Mouse (Mus musculus) midbrain, postnatal 0 days (tissue): Measurements from ENCODE around the gene 1700069L16Rik. TPM values are rescaled to one million over a fixed set of nuclear protein-coding genes. Genes with fewer than 3 reads are reported as not detected.

ENCODE experiments used
- ATAC-seq: fragments of 200-750 bp; cut with Nextera tagmentation; 2 replicates; pipeline ENCODE4 v1.8.0; 2017; ENCODE audit warnings: moderate number of reproducible peaks, mild to moderate bottlenecking, moderate TSS enrichment, moderate library complexity; ENCODE audit not compliant: low FRiP score
- DNase-seq: peaks from one replicate; pipeline ENCODE4 v3.0.0-alpha.2; 2015; ENCODE audit warnings: low spot score
- H3K27ac ChIP-seq: fragments of 300-500 bp; sonication (generic); 2 replicates; pipeline ENCODE4 v1.5.1; 2014; ENCODE audit warnings: low read depth, mild to moderate bottlenecking, low read length, mixed read lengths
- H3K27me3 ChIP-seq: fragments of 300-500 bp; sonication (generic); 2 replicates; pipeline ENCODE4 v1.6.1; 2014; ENCODE audit warnings: low read length, control low read depth, mixed read lengths; ENCODE audit not compliant: insufficient read depth
- H3K36me3 ChIP-seq: fragments of 300-500 bp; sonication (generic); 2 replicates; pipeline ENCODE4 v1.6.1; 2014; ENCODE audit warnings: low read length, control low read depth, mixed read lengths; ENCODE audit not compliant: insufficient read depth
- H3K4me1 ChIP-seq: fragments of 300-500 bp; sonication (generic); 2 replicates; pipeline ENCODE4 v1.6.1; 2014; ENCODE audit warnings: mild to moderate bottlenecking, control low read depth, antibody characterized with exemption, low read length, mixed read lengths; ENCODE audit not compliant: insufficient read depth
- H3K4me2 ChIP-seq: fragments of 300-500 bp; sonication (generic); 2 replicates; pipeline ENCODE4 v1.6.1; 2014; ENCODE audit warnings: low read depth, mild to moderate bottlenecking, low read length, mixed read lengths; ENCODE audit not compliant: poor library complexity, severe bottlenecking
- H3K4me3 ChIP-seq: fragments of 300-500 bp; sonication (generic); 2 replicates; pipeline ENCODE4 v1.5.1; 2014; ENCODE audit warnings: low read depth, mild to moderate bottlenecking, low read length, moderate library complexity
- H3K9ac ChIP-seq: fragments of 300-500 bp; sonication (generic); replicated peaks from 2 replicates; pipeline ENCODE4 v1.6.1; 2014; ENCODE audit warnings: mild to moderate bottlenecking, low read length, moderate library complexity, mixed read lengths; ENCODE audit not compliant: poor library complexity, severe bottlenecking
- H3K9me3 ChIP-seq: fragments of 300-500 bp; sonication (generic); 2 replicates; pipeline ENCODE4 v1.6.1; 2016; ENCODE audit warnings: low read length, control low read depth
- CTCF ChIP-seq: IDR thresholded peaks from 2 replicates; pipeline ENCODE4 v1.5.1; 2016; ENCODE audit warnings: antibody characterized with exemption, mild to moderate bottlenecking
- WGBS: fragments of 180-500 bp; shearing (Covaris S2); extraction: QIAGEN DNeasy Blood & Tissue Kit; methylation state at CpG from one replicate; pipeline ENCODE4 v1.1.7; 2014; 5-methylcytosine and 5-hydroxymethylcytosine counted together
- polyA plus RNA-seq: library from polyadenylated mRNA; unstranded; fragments of >200 nt; fragmentation: Nextera tagmentation; extraction: Ambion mirVana; gene quantifications from 2 replicates; pipeline ENCODE4 v1.2.1, GENCODE M21; 2015
- total RNA-seq: library from RNA; depleted of rRNA; stranded (reverse); fragments of >200 nt; gene quantifications from 2 replicates; pipeline ENCODE4 v1.2.3, GENCODE M21; 2014

The 1700069L16Rik gene
- total and polyA plus RNA-seq, 2 experiments from 2014 or later, result not detected

DNA sequence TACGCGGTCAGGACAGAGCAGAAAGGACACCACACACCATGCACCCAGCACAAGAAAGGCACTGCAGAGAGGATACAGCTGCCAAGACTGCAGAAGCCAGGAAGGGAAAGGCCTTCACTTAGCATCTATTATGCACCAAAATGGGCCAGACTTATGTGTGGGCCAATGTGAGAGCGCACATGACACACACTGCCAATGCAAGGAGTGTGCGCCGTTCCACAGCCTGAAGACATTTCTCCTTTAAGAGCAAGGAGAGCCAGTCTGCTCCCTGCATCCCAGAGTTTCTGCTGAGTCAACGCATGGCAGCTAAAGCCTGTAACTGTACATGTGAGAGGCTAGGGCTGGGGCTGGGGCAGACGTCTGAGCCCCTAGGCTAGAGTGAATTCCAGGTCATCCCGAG, 44.2 kb upstream of the 1700069L16Rik start:
- H3K9me3 ChIP-seq, result no peaks in the 10 kb centered on the region
- DNase-seq, result no peak
- no peak overlapping the region for H3K4me2 ChIP-seq
- no peak overlapping the region for H3K4me3 ChIP-seq
- no peak for TF ChIP-seq CTCF
- ATAC-seq, result no peak
- H3K4me1 ChIP-seq, result peaks cover 9% of the 10 kb centered on the region; the same call in 1 of the 2 replicates
- H3K27ac ChIP-seq, result no peak overlapping the region
- H3K9ac ChIP-seq, result no peak overlapping the region
- 92% methylated on average over 8 of the region's 8 CpGs for WGBS
- H3K36me3 ChIP-seq, result 0 out of 2 replicates have a peak, but pooled peaks cover 4% of the 10 kb centered on the region
- no peaks in the 10 kb centered on the region for H3K27me3 ChIP-seq

DNA sequence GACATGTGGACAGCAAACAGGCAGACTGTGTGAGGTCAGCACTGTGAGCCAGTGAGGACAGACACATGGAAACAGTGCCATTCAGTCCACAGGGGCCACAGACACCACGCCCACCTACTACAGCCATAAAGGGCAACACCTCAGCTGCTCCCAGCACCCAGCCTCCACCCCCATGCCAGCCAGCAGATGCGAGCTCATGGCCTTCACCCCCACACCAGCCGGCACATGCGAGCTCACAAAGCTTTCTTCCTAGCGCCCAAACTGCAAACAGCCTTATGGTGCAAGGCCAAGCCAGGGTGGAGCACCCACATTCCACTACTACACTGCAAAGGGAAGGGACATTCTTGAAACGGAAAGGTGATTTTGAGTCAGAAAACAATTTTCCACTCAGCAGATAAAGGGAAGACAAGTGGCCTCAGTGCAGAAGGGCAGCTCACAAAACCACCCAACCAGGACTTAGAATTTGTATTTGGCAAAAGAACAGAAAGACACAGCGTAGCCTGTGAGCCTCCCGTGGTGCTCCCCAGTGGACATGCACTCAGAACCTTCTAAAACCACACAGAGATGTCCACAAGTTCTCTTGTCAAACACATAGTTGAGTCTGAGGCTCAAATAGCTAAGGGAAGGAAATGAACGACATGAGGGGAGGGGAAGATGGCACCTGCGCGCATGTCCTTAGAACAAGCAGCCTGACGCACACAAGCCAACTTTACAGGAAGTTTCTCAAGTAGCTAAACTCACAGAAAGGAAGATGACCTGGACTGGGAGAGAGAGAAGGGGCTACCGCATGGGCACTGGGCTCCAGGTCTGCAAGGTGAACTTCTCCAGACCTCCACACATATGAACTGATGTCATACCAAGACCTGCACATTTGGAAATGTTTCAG, 41.3 kb upstream of the 1700069L16Rik start:
- Histone ChIP-seq H3K36me3 (peaks cover 18% of the 10 kb centered on the region), H3K4me2 (no peak overlapping the region), H3K9ac (no peak overlapping the region), H3K9me3 (no peaks in the 10 kb centered on the region), H3K4me1 (peaks cover 9% of the 10 kb centered on the region; the same call in 1 of the 2 replicates), H3K4me3 (no peak overlapping the region), H3K27me3 (no peaks in the 10 kb centered on the region), H3K27ac (no peak overlapping the region)
- TF ChIP-seq CTCF, result no peak
- ATAC-seq (no peak), DNase-seq (no peak)
- WGBS, result 89% methylated on average over 13 of the region's 13 CpGs

DNA sequence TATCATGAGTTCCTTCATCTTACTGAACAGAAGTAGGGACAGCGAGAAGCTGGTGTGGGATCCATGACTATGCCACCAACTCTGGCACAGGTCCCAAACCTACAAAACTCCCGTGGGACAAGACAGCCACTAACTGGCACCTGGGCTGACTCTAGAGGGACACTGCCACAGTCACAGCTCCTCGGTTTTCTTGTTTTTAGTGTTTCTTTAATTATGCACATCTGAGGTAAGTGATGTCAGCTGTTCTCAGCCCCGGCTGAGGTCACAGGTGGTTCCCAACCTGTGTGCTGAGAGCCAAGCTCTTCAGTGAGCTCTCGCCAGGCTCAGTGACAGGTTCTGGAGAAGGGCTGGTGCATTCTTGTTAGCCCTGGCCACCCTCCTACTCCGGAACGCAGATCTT, 39.9 kb upstream of the 1700069L16Rik start:
- H3K36me3 ChIP-seq, result peaks cover 26% of the 10 kb centered on the region
- no peak overlapping the region for H3K4me2 ChIP-seq
- H3K9me3 ChIP-seq, result no peaks in the 10 kb centered on the region
- no peak overlapping the region for H3K4me3 ChIP-seq
- 95% methylated on average over 7 of the region's 7 CpGs for WGBS
- H3K27me3 ChIP-seq, result no peaks in the 10 kb centered on the region
- H3K4me1 ChIP-seq, result no peaks in the 10 kb centered on the region
- ATAC-seq (no peak), DNase-seq (no peak)
- no peak for TF ChIP-seq CTCF
- H3K9ac ChIP-seq, result no peak overlapping the region
- no peak overlapping the region for H3K27ac ChIP-seq

DNA sequence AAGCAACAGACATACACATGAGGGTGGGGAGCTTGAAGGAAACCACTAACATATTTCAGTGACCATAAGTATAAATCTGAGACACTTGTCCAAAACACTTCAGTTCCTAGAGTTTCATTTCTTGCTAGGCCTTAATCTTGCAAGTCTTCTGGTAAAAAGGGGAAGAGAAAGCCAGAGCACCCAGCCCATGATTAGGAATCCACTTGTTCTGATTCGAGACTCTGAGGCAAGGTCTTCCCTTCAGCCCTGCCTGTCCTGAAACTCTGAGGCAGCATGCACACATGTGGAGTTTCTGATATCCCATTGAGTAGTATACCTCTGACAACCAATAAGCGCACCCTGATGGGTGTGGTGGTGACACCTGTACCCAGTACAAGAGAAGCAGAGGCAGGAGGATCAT, 37.0 kb upstream of the 1700069L16Rik start:
- no peaks in the 10 kb centered on the region for H3K9me3 ChIP-seq
- no peak overlapping the region for H3K27ac ChIP-seq
- H3K9ac ChIP-seq, result no peak overlapping the region
- H3K27me3 ChIP-seq, result no peaks in the 10 kb centered on the region
- DNase-seq, result no peak
- ATAC-seq, result no peak
- no peak overlapping the region for H3K4me2 ChIP-seq
- no peak overlapping the region for H3K4me3 ChIP-seq
- 94% methylated on average over 2 of the region's 2 CpGs for WGBS
- H3K36me3 ChIP-seq, result peaks cover 50% of the 10 kb centered on the region
- no peak for TF ChIP-seq CTCF
- no peaks in the 10 kb centered on the region for H3K4me1 ChIP-seq

DNA sequence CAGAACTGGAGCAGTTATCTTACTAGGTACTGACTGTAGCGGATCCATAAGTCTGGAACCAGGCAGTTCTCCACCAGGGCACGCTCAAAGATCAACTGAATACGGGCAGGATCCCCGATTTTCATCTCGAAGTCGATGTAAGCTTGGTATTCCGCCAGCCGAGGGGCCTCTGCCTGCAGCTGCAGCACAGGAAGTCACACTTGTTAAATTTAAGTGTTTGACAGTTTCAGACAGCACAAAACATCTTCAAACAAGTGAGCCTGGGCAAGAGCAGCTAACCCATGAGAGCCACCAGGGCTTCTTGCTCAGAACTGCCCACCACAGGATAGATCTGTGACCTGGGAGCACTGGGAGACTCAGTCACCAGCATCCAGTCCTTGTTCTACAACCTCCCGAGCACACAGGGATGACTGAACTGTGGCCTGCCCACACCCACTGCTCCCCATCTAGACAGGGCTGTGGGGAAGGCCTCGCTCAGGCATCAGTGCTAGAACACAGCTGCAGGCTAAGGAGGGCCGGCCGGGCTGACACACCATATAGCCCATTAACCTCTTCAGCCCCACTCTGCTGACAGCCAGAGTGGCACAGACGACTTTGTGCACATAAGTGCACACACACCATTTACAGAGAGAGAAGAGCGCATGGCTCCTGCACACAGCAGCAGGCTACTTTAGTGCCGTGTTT, 30.9 kb upstream of the 1700069L16Rik start:
- no peak overlapping the region for H3K27ac ChIP-seq
- ATAC-seq (no peak), DNase-seq (no peak)
- no peak overlapping the region for H3K9ac ChIP-seq
- peaks cover 87% of the 10 kb centered on the region for H3K36me3 ChIP-seq
- TF ChIP-seq CTCF, result no peak
- 89% methylated on average over 15 of the region's 15 CpGs for WGBS
- H3K9me3 ChIP-seq, result no peaks in the 10 kb centered on the region
- no peak overlapping the region for H3K4me2 ChIP-seq
- no peak overlapping the region for H3K4me3 ChIP-seq
- no peaks in the 10 kb centered on the region for H3K27me3 ChIP-seq
- no peaks in the 10 kb centered on the region for H3K4me1 ChIP-seq
